Mouse (Mus musculus): ENCODE results near the gene Sik1. TPM values are rescaled to one million over a fixed set of nuclear protein-coding genes. Genes with fewer than 3 reads are reported as not detected.

Gene Sik1
- polyA plus RNA-seq, 1 experiment, result 37.1 TPM

- Histone ChIP-seq H3K79me2 (ENCODE audit: control insufficient read depth, insufficient read depth) (no peaks in the 10 kb centered on the region), H3K4me3 (no peak overlapping the region), H3K27me3 (ENCODE audit: control insufficient read depth, insufficient read depth, insufficient read length) (no peaks in the 10 kb centered on the region), H3K36me3 (ENCODE audit: control insufficient read depth, insufficient read depth) (peaks cover 8% of the 10 kb centered on the region), H3ac (ENCODE audit: control insufficient read depth, insufficient read length) (no peak overlapping the region), H3K4me2 (ENCODE audit: low read depth) (no peak overlapping the region)
- TF ChIP-seq MYOD1 (IDR thresholded peaks at IDR 0.05; ENCODE audit: control insufficient read depth in 1 of 3, insufficient read length in 2 of 3, low read depth in 2 of 3), result peak in 2 of 3 experiments; percentile 14 to 56
- no peak for TF ChIP-seq REST (IDR thresholded peaks at IDR 0.05; ENCODE audit: insufficient read depth, insufficient read length)
- peak in 1 of 3 experiments; percentile 46 for TF ChIP-seq MYOG (IDR thresholded peaks at IDR 0.05; ENCODE audit: control insufficient read depth in 1 of 3, insufficient read depth in 1 of 3, insufficient read length in 2 of 3, low read depth in 2 of 3)
- TF ChIP-seq USF1 (IDR thresholded peaks at IDR 0.05; ENCODE audit: low read depth), result no peak
- no peak for TF ChIP-seq TCF3 (IDR thresholded peaks at IDR 0.05; ENCODE audit: insufficient read length, low read depth)
These were observed 15.1 kb downstream of the Sik1 start for GRCm38 (mm10) chr17:31840423-31841003.

GRCm38 (mm10) chr17:31836772-31837171, 18.8 kb downstream of the Sik1 start:
- Histone ChIP-seq H3K36me3 (ENCODE audit: control insufficient read depth, insufficient read depth) (no peaks in the 10 kb centered on the region), H3K79me2 (ENCODE audit: control insufficient read depth, insufficient read depth) (no peaks in the 10 kb centered on the region), H3K4me2 (ENCODE audit: low read depth) (no peak overlapping the region), H3K27me3 (ENCODE audit: control insufficient read depth, insufficient read depth, insufficient read length) (no peaks in the 10 kb centered on the region), H3K4me3 (no peak overlapping the region), H3ac (ENCODE audit: control insufficient read depth, insufficient read length) (no peak overlapping the region)
- TF ChIP-seq REST (IDR thresholded peaks at IDR 0.05; ENCODE audit: insufficient read depth, insufficient read length) (no peak), MAX (IDR thresholded peaks at IDR 0.05; ENCODE audit: low read depth) (no peak), E2F4 (IDR thresholded peaks at IDR 0.05; ENCODE audit: insufficient read depth) (no peak), MYOG (IDR thresholded peaks at IDR 0.05; ENCODE audit: control insufficient read depth in 1 of 3, insufficient read depth in 1 of 3, insufficient read length in 2 of 3, low read depth in 2 of 3) (peak in 1 of 3 experiments; percentile 38), TCF3 (IDR thresholded peaks at IDR 0.05; ENCODE audit: insufficient read length, low read depth) (no peak), SRF (IDR thresholded peaks at IDR 0.05; ENCODE audit: control insufficient read depth, insufficient read length, low read depth) (no peak), POLR2A (IDR thresholded peaks at IDR 0.05; ENCODE audit: insufficient read length, low read depth) (no peak), CEBPB (IDR thresholded peaks at IDR 0.05; ENCODE audit: insufficient read depth, poor library complexity, severe bottlenecking) (no peak), USF1 (IDR thresholded peaks at IDR 0.05; ENCODE audit: low read depth) (no peak), POLR2AphosphoS2 (IDR thresholded peaks at IDR 0.05; ENCODE audit: insufficient read length, low read depth) (no peak), MYOD1 (IDR thresholded peaks at IDR 0.05; ENCODE audit: control insufficient read depth in 1 of 3, insufficient read length in 2 of 3, low read depth in 2 of 3) (peak in 1 of 3 experiments; percentile 40)

- H3K4me2 ChIP-seq (ENCODE audit: low read depth), result no peak overlapping the region
- TF ChIP-seq MYOD1 (IDR thresholded peaks at IDR 0.05; ENCODE audit: control insufficient read depth in 1 of 3, insufficient read length in 2 of 3, low read depth in 2 of 3) (peak in 1 of 3 experiments; percentile 72), CEBPB (IDR thresholded peaks at IDR 0.05; ENCODE audit: insufficient read depth, poor library complexity, severe bottlenecking) (no peak), POLR2AphosphoS2 (IDR thresholded peaks at IDR 0.05; ENCODE audit: insufficient read length, low read depth) (no peak), MYOG (IDR thresholded peaks at IDR 0.05; ENCODE audit: control insufficient read depth in 1 of 3, insufficient read depth in 1 of 3, insufficient read length in 2 of 3, low read depth in 2 of 3) (peak in 1 of 3 experiments; percentile 60), E2F4 (IDR thresholded peaks at IDR 0.05; ENCODE audit: insufficient read depth) (no peak), MAX (IDR thresholded peaks at IDR 0.05; ENCODE audit: low read depth) (no peak)
- H3ac ChIP-seq (ENCODE audit: control insufficient read depth, insufficient read length), result no peak overlapping the region
These were observed 19.4 kb downstream of the Sik1 start for GRCm38 (mm10) chr17:31836264-31836607.

DNA sequence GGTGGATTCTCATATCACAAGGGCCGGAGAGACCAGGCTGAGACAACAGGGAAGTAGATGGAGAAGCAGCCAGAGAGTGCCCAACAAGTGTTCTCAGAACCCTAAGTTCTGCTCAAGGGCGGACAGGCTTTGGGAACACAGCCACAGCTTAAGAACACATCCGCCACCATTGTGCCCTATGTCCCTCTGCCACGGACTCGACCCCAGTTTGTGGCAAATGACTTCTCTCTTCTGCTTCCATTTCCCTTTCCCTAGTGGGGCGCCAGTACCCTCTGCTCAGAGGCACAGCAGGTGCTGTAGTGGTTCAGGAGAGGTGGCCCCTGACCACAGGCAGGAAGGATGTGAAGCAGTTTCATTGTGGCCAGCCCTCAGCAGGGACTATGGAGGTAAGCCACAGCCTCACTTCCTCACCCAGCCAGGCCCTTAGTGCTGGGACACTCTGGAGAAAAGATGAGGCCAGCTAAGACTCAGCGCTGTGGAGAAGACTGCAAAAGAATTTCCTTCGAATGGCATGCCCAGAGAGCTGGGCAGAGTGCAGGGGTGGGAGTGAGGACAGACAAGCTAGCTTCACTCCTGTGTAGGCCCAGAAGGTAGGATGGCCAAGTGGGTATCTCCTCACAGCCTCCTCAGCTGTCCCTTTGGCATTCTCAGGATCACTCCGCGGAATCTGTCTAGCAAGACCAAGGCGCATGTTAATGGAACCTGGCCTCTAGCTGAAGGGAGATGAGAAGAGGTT, 19.9 kb downstream of the Sik1 start:
- no peak overlapping the region for H3K4me2 ChIP-seq (ENCODE audit: low read depth)
- TF ChIP-seq MYOG (IDR thresholded peaks at IDR 0.05; ENCODE audit: control insufficient read depth in 1 of 3, insufficient read depth in 1 of 3, insufficient read length in 2 of 3, low read depth in 2 of 3) (peak in 1 of 3 experiments; percentile 19), MAX (IDR thresholded peaks at IDR 0.05; ENCODE audit: low read depth) (no peak)
- no peaks in the 10 kb centered on the region for H3K36me3 ChIP-seq (ENCODE audit: control insufficient read depth, insufficient read depth)
- no peaks in the 10 kb centered on the region for H3K79me2 ChIP-seq (ENCODE audit: control insufficient read depth, insufficient read depth)
- H3K27me3 ChIP-seq (ENCODE audit: control insufficient read depth, insufficient read depth, insufficient read length), result no peaks in the 10 kb centered on the region
- no peak overlapping the region for H3K4me3 ChIP-seq
- H3ac ChIP-seq (ENCODE audit: control insufficient read depth, insufficient read length), result no peak overlapping the region

More at GRCm38 (mm10) chr17:31836264-31836607, 19.4 kb downstream of the Sik1 start:
- no peaks in the 10 kb centered on the region for H3K27me3 ChIP-seq (ENCODE audit: control insufficient read depth, insufficient read depth, insufficient read length)
- H3K4me3 ChIP-seq, result no peak overlapping the region
- H3K79me2 ChIP-seq (ENCODE audit: control insufficient read depth, insufficient read depth), result no peaks in the 10 kb centered on the region
- H3K36me3 ChIP-seq (ENCODE audit: control insufficient read depth, insufficient read depth), result no peaks in the 10 kb centered on the region

GRCm38 (mm10) chr17:31834320-31835065, 21.1 kb downstream of the Sik1 start:
- H3ac ChIP-seq (ENCODE audit: control insufficient read depth, insufficient read length), result no peak overlapping the region
- H3K79me2 ChIP-seq (ENCODE audit: control insufficient read depth, insufficient read depth), result no peaks in the 10 kb centered on the region
- H3K36me3 ChIP-seq (ENCODE audit: control insufficient read depth, insufficient read depth), result no peaks in the 10 kb centered on the region
- no peak overlapping the region for H3K4me3 ChIP-seq
- H3K27me3 ChIP-seq (ENCODE audit: control insufficient read depth, insufficient read depth, insufficient read length), result no peaks in the 10 kb centered on the region
- peak in 1 of 3 experiments; percentile 37 for TF ChIP-seq MYOD1 (IDR thresholded peaks at IDR 0.05; ENCODE audit: control insufficient read depth in 1 of 3, insufficient read length in 2 of 3, low read depth in 2 of 3)
- TF ChIP-seq USF1 (IDR thresholded peaks at IDR 0.05; ENCODE audit: low read depth), result peak; percentile 87
- peak in 2 of 3 experiments; percentile 11 to 60 for TF ChIP-seq MYOG (IDR thresholded peaks at IDR 0.05; ENCODE audit: control insufficient read depth in 1 of 3, insufficient read depth in 1 of 3, insufficient read length in 2 of 3, low read depth in 2 of 3)
- TF ChIP-seq SRF (IDR thresholded peaks at IDR 0.05; ENCODE audit: control insufficient read depth, insufficient read length, low read depth), result no peak
- TF ChIP-seq POLR2AphosphoS2 (IDR thresholded peaks at IDR 0.05; ENCODE audit: insufficient read length, low read depth), result no peak
- H3K4me2 ChIP-seq (ENCODE audit: low read depth), result no peak overlapping the region

Data from myocyte (in vitro differentiated cells).